Mouse (Mus musculus) adrenal gland, postnatal 14 days (tissue): Measurements from ENCODE around the gene Ier5. TPM values are rescaled to one million over a fixed set of nuclear protein-coding genes. Genes with fewer than 3 reads are reported as not detected.

ENCODE experiments used
- DNase-seq: peaks from one replicate; pipeline ENCODE4 v3.0.0; 2021; ENCODE audit warnings: mixed read lengths
- total RNA-seq: library from RNA; stranded (reverse); gene quantifications from 2 replicates; pipeline ENCODE4 v1.2.3, GENCODE M21; 2021

Gene Ier5
- total RNA-seq, 1 experiment from 2014 or later, result 11.1 TPM

DNA sequence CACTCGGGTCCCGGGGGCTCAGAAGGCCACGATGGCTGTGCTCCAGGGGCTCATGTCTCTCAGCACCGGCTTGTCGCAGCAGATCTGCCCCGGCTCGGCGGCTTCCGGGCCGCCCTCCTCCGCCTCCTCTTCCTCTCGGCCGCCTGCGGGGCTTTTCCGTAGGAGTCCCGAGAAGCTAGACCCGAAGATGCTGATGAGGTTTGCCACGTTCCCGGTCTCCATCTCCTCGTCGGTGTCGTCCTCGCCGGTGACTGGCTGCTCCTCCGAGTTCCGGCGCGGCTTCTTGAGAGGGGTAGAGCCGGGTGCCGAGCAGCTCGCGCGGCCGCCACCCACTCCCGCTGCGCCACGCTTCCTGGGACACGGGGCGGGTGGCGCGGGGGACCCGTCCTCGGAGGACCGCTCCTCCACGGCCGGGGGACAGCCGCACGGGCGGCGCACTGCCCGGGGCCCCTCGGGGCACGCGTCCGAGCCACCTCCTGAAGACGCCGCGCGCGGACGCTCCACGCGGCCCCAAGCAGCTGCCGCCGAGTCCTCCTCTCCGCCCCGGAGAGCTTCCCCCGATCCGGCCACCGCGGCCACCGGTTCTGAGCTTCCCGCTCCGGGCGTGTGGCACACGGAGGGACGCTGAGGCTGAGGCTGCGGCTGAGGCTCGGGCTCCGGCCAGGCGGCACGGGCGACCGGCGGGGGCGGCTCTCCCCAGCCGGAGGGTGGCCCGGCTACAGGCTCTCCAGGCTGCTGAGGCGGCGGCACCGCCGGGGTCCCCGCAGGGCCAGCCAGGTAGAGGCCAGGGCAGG is 753 bp downstream of the Ier5 start:
- DNase-seq, result peak; percentile 79

DNA sequence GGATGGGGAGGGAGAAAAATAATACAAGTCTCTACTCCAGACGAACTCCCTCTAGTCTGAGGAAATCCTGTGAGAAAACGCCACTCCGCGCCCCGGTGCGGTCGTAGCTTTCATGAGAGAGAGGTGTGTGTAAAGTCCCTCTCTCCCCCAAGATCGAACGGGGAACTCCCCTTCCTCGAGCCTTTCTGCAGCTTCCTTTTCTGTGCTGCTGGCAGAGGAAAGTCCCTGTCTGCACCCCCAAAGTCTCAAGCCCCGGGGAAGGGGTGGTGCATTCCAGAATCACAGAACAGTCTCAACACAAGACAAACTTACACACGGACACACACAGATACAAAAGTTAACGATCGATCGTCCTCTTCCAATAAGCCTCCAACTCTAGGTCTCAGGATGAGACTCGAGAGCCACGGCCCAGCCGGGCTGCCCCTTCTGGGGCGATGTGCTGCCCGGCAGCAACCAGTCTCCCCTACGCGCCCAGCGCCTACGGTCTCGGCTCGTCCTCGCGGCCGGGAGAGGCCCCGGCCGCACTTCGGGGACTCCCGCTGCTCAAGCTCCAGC is 1.4 kb downstream of the Ier5 start:
- peak; percentile 53 for DNase-seq

DNA sequence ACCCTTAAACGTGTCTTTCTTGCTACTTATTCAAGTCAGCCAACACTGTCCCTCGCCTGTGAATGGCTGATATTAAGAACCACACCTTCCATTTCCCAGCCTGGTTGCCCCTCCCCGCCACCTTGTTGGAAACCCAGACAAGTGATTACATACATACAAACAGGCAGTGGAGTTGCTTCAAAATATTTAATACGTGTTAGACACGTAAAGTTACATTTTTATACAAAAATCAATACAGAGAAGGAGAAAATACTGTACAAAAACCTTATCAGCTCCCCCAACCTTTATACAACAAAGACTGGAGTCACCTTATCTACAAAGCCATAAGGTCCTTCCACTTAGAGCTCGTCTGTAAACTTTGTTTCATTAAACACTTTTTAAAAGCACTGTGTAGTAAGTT is 2.1 kb downstream of the Ier5 start:
- DNase-seq, result no peak

DNA sequence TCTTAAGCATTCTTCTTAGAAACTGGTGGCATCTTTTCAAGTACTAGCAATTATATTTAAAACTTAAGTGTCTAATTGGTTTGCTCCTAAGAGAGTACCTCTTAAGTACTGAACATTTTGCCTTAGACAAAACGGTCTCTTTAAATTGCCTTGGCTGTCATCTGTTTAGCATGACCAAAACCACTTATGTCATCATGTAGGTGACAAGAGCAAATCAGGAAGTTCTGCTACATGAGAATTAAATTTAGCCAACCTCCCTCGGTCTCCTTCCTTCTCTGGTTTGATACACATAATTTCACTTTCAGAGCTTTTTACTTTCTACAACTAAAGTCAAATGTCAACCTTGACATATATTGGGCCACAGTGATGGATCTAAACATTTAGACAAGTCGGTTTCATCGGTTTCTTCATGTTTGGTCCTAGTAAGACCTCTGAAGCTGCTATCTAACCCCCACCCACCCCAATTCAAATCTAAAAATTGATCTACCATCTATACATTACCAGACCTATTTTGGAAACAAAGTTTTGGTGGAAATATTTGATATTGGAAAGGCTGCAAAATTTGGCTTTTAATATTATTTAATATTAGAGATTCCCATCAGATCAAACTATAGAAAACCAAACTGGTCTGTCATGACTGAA is 2.7 kb downstream of the Ier5 start:
- no peak for DNase-seq

DNA sequence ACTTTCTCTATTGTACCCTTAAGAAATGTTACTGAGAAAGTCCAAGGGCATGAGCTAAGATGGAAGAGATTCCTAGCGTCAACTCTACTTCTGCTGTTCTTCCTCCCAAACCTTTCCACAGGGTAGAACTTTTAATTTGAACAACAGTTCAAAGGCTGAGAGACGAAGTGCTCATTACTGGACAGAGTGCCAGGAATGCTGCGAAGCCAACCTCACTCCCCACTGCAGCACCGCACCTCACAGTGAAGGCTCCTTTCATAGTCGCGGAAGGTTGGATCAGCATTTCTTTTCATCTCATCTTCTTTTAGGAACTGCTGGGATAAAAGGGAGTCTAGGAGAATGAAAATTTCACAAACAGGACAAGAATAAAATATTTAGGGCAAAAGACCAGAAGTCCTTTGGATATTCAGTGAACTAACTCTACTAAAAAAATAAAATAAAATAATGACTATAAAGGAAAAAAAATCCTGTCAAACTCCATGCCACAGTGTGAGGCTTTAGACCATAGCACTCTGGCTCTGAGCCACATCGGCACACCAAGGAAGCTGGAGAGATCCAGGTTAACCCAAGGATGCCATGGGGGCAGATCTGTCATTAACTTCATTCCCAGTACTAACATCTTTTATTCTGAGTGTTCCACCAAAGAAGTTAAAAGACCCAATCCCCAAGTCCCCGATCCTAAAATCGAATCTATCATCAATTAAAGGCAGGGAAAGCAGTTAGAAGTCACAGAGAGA is 5.3 kb downstream of the Ier5 start:
- DNase-seq, result no peak

DNA sequence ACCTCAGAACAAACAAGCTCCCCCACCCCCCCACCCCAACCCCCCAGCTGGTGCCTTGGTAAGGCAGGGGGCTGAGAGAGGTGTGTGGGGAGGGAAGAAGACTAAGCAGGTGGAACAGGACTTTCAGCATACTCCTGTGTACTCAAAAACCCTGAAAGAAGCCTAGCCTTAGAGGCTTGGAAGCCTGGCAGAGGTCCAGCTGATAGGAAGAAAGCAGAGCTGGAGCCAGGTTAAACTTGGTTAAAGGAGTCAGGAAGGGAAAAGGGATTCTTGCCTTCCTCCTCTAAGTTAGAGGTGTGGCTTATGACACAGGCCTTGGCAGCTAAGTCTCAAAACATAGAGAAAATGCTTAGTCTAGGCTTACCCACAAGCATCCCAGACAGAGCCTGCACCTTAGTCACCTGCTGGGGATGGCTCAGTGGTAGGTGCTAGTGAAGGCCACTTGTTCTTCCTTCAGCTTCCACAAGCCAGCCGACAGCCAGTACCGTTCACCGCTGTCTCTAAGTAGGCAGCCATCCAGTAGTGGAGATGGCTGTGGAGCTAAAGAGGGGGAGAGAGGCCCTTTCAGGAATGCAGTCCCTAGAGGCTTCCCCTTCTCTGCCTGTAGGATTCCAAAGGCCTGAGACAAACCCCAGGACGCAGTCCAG is 6.2 kb downstream of the Ier5 start:
- peak; percentile 58 for DNase-seq

DNA sequence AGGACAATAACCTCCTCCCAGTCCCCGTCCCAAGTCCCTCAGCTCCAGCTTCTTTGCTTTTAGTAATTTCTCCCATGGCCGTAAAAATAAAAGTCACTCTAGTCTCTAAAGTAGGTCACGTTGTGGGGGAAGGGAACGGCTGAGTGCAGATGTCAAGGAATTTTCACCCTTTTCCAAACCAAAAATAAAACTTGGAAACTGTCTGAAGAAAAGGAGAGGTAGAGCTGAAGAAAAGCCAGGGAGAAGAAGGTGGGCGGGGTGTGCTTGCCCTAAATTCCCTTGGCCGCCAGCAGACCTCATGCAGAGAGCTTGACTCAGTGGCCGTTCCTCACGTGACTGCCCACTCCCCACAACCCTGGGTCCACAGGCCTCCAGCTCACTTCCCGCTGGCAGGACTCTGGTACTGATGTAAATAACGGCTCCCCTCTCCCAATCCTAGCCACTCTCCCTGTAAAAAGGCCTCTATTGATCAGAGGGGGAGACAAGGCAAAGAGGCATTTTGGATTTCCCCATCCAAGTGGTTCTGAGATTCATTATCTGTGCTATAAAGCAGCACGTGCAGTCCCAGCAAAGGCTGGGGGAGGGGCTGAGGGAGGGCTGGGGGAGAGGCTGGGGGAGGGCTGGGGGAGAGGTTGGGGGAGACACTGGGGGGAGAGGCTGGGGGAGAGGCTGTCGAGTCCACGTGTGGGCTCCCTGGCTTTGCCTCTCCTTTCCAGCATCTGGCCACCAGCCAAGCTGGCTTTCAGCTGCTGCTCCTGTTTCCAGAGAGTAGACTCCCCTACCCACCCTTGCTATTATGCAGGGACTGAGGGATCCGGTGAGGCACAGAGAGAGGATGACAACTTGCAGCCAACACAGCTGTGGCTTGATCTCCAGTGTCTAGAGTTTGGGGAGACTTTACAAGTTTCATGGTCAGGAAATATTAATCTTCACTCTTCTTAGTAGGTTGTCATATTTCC is 7.3 kb downstream of the Ier5 start:
- peak; percentile 72 for DNase-seq

DNA sequence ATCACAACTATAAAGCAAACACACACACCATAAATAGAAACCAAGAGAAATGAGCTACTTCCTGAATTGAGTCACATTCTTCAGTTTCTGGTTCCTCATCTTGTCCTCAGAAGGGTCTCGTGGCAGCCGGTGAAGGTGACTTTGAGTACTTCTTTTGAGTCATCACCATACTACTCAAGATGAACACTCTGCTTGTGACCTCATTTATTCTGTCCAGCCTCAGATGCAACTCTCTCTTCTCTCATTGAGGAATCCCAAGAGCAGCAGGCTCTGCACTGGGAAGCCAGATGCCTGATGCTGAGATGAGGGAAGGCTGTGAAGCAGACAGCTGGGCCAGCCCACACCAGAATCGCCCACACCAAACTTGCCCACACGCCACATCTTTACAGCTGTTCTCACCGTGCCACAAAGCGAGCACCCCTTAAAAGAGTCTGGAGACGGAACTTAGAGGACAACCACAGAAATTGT is 8.0 kb downstream of the Ier5 start:
- no peak for DNase-seq

DNA sequence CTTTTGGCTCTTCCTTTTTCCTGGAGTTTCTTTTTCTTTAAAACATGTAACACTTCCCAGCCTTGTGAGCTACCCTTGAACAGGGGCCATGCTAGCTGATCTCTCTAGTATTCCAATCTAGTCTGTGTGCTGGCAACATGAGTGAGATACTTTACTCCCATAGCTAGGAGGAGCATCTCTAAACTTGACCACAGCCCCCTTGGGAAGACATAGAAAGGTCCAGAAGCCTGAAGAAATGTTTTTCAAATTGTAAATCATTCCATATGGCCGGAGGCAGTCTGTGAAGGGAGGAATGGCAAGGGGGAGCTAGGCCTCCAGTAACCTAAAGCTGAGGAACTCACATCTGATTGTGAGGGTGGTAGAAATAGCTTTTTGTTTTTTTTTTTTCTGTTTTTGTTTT is 8.7 kb downstream of the Ier5 start:
- no peak for DNase-seq

DNA sequence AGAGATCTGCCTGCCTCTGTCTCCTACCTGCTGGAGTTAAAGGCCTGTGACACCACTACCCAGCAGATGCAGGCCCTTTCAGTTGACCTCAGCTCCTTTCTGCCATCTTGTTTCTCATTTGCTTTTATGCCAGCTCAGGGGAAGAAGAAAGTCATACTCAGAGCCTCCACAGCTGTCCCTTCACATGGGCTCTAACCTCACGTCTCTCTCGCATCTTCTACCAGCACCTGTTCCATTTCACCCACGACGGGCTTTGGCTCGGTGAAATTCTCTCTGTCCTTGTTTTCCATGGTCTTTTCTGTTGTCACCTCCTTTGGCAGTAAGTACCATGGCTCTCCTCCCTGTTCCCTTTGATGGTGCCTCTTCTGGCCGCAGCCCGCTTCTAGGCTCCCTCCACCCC is 9.1 kb downstream of the Ier5 start:
- DNase-seq, result no peak

DNA sequence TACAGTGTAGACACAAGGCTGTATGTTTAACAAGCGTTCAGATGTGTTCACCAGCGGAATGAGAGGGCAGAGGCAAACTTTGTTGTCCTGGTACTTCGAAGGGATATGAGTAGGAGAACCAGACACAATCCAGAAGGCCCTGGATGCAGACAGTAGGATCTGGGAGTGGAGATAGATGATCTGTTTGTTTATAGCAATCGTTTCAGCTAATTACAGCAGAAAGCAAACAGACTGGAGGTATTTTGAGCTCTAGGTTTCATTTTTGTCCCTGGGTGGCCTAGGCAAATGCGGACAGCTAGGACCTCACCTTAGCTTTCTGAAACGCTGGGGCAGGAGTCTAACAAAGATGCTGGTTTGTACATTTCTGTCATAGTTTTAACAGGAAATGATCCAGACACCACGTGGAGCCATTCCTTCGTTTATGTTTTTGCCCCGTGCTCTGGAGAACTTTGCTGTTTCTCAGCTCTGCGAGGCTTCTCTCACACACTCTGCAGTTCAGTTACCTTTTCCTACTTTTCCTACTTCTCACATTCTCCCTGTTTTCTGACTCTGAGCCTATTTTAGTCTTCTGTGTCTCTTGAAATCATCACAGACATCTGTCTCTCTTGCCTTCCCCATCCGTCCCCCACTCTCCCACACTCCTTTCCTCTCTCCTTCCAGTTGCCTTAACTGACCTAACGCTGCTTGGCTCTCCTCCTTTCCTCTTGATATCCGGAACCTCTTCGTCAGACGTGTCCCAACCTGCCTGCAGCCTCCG is 10.4 kb downstream of the Ier5 start:
- no peak for DNase-seq

DNA sequence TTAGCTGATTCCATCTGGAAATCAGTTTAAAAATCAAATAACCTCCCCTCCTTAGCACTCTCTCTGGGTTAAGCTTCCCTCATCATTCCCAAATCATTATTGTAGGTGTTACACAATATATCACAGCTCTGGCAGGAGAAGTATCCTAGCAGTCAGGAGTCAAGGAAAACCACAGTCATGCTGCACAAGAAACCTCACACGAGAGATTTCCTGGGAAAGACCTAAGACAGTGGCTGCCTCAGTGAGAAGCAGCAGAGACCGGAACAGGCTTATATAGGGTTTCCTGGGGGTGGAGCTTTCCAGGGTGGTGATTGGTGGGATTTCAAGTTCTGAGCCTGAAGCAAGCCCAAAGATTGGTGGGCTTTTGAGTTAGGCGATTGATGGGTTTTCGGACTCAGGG is 11.4 kb downstream of the Ier5 start:
- no peak for DNase-seq

DNA sequence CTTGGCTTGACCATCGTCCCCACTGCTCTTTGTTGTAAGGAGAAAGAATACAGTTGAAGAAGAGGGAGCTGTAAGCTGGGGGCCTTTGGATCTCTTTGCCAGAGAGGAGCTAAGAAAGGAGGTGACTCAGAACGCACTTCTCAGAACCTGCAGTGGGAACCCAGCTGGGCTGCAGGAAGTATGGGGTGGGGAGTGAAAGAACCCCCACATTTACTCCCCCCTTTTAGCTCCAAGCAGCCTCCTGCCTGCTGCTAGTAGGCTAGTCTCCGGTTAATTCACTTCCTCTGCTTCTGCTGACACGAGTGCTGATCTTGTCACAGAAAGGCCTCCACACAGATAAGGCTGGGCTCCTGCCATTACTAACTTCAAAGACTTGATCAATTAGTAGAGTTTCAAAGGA is 12.5 kb downstream of the Ier5 start:
- DNase-seq, result no peak

DNA sequence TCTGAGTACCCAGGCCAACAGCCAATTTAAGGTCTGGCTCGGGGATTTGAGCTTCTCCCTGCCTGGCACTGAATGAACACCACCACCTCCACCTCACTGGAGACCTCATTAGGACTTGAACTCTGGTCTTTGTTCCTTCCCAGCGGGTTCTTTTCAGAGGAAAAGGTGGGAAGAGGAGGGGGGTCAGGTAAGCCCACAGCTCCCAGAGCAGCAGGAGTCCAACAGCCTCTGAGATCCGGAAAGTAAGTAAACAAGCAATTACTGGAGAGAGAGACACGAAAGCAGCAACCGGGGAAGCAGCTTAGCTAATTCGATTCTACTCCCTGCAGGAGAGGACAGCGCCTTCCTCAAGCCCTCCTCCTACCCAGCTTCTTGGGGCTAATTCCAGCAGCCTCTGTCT is 13.0 kb downstream of the Ier5 start:
- DNase-seq, result no peak

DNA sequence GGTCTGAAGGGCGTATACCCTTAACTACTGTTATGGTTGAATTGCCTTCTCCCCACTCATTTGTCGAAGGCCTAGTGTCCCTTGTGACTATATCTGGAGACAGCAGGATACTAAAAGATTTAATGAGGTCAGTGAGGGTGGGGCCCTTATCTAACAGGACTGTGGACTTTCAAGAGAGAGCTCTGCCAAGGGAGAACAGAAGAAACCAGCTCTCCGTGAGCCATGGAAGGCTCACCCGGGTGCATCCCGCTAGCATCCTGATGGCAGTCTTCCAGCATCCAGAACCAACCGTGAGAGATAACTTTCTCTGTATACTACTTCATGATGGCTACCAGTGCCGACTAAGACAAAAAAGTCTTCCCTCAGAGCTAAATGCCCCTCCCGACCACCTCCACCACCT is 14.6 kb downstream of the Ier5 start:
- no peak for DNase-seq

DNA sequence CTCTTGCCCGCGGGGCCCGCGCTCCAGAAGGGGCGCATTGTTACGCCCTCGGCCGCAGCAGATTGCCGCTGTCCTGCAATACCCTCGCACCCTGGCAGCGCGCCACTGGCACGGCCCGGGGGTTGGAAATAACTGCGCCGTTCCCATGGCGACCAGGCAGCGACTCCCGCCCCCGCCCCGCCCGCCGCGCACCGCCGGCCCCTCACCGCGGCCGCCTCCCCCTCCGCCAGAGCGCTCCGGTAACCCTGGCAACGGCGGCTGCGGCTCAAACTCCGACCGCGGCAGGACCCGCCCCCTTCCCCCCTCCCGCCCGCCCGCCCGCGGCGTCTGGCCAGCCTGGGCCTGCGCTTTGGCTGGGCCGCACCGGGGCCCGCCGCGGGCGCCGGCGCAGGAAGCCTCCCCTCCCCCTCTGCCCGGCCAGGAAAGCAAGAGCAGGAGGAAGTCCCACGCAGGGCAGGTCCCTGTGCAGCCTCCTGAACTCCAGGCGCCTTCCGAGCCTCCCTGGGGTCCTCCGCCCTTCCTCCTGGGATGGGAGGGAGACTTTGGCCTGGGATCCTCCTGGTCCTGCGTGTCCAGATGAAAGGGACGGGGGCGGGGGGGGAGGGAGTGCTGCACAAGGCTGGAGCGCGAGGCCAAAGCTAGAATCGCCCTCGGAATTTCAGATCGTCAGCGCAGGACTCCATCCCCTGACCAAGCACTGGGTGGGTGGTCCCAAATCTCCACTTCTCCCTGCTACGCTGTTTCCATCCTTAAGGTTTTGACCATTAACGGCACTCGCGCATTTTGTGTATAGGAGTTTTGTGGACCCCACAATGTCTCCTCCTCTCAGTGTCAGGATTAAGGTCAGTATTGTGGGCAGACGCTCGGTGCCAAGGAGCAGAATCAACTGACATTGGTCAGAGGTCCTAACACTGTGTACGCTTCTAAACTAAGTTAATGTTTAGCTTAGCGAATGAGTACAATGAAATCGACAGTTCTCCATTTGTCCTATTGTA is 15.9 kb downstream of the Ier5 start:
- peak; percentile 97 for DNase-seq

DNA sequence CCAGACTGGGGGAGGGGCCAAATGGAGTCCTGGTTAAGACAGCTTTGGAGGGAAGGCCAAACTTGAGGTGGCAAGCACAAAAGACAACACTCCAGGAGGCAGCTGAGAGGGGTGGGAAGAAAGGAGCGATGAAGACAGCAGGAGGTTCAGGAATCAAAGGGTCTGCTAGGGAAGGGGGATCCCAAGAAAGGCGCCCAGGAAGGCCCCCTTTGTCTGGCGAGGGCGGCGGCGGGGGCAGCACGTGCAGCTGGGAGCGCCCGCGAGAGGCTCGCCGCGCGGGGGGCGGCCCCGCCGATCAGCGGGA is 16.5 kb downstream of the Ier5 start:
- peak; percentile 65 for DNase-seq

DNA sequence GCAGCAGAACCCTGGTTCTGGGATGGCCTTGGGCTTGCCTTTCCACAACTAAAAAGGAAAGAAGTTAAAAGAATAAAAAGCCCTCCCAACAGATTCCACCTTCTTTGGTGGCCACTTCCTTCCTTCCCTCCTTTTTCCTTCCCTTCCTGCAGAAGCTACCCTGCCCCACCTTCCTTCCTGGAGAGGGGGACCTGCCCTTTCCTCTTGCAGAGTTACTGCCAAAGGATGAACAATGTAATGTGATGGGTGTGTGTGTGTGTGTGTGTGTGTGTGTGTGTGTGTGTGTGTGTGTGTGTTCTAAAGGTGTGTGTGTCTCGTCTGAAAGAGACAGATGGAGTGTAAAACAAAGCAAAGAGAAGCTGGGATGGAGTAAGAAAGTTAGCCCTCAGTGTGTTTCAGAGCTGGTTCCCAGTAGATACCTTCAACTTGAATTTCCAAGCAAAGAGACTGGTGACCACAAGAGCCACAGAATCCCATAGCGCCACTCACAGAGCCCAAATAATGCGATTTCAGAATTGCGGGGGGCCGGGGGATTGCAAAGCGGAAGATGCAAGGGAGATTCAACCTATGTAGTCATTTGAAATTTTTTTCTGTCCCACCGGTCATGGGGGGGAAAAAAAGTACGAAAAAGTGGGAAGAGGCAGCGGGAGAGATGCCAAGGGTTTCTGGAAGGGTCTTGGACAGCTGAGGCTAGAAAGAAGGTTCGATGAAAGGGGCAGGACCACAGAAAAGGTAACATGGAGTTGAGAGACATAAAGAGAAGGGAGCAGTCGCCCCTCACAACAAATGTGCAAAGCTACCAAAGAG is 17.1 kb downstream of the Ier5 start:
- DNase-seq, result peak; percentile 32
